Mouse (Mus musculus): ENCODE measurements at regions not wholly inside any gene's neighbourhood (a gene's known extent, or its start where the extent isn't known, plus 50 kb on each side); places are given as distances from the start of the nearest gene placed in this dataset.
"Not testable (repeated sequence)": the region's sequence is repeated elsewhere in the genome, so short reads cannot be mapped to it uniquely, and the experiment has no call there.

DNA sequence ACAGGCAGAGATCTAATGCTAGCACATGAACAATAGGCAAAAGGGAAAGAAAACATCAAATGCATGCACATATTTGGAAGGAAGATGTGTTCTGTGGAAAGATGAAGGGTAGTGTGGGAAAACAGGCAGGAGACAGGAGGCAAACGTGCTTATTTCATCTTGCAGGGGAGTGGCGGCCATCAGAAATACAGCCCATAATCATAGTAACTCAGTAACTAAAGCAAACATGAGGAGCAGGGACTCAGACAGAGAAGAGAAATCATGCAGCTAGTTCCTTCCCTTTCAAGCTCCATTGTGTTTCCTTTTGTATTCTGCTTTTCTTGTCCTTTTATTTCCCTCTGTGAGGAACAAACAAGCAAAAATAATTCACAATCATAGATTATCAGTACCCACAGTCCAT is 557.6 kb upstream of the Ptbp2 start:
- H3K4me3 ChIP-seq (ENCODE audit: control insufficient read depth in 1 of 2, insufficient read depth in 1 of 2, low read depth in 2 of 2, low read length in 2 of 2) = no peak overlapping the region
- no peak overlapping the region for H3K27ac ChIP-seq (ENCODE audit: control insufficient read depth, low read depth, low read length)
- H3K9me3 ChIP-seq (replicated peaks; ENCODE audit: insufficient read depth, low read length) = no peaks in the 10 kb centered on the region

DNA sequence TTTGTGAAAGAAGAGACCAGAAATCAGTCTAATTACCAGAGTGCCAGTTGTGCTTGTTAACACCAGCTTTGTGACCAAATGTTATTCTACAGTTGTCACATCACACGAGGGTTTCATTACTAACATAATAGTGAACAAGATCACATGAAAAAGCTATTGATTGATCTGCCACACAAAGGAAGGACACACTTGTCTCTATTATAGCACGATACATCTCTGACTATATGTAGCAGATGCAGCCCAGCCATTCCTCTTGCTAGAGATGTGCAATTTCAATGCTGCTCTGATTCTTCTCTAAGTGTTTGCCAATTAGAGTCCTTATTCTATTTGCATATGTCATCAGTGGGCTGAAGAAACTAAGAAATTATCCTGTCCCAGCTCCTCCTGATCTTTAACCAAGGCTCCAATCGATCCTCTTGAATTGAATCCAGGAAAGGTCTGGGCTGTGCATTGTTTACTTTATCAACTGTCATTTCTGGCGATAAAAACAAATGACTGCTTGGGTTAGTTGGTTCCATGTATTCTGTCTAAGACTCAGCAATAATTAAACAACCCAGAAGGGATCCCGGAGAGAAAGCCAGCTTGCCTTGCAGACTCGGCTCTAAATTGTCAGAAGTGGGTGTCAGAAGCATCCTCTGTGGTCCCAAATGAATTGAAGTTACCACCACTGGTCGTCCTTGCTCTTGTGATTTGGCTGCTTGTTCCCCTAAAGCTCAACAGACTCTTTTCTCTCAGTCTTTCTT is 551.7 kb upstream of the Ptbp2 start:
- no peak for TF ChIP-seq NELFE (IDR thresholded peaks at IDR 0.05; ENCODE audit: low read depth, low read length)
- TF ChIP-seq ZKSCAN1 (IDR thresholded peaks at IDR 0.05; ENCODE audit: low read depth, low read length) = no peak
- no peak for TF ChIP-seq MYB (IDR thresholded peaks at IDR 0.05; ENCODE audit: low read depth, low read length)
- TF ChIP-seq MAZ (IDR thresholded peaks at IDR 0.05; ENCODE audit: low read depth, low read length) = no peak
- TF ChIP-seq POLR2A (IDR thresholded peaks at IDR 0.05; ENCODE audit: control insufficient read depth in 1 of 2, insufficient read depth in 1 of 2, low read depth in 1 of 2, low read length in 2 of 2, poor library complexity in 1 of 2) = no peak
- no peak for TF ChIP-seq HCFC1 (IDR thresholded peaks at IDR 0.05; ENCODE audit: low read depth, low read length)
- TF ChIP-seq NRF1 (IDR thresholded peaks at IDR 0.05; ENCODE audit: insufficient read depth, low read depth, low read length, poor library complexity, severe bottlenecking) = no peak
- TF ChIP-seq USF1 (IDR thresholded peaks at IDR 0.05; ENCODE audit: low read depth, low read length) = no peak
- TF ChIP-seq MEF2A (IDR thresholded peaks at IDR 0.05; ENCODE audit: extremely low read depth, insufficient replicate concordance, low read depth, low read length, poor library complexity, severe bottlenecking) = no peak
- no peak for TF ChIP-seq ZMIZ1 (IDR thresholded peaks at IDR 0.05; ENCODE audit: low read depth, low read length)
- TF ChIP-seq EP300 (IDR thresholded peaks at IDR 0.05; ENCODE audit: low read depth in 1 of 2, low read length in 2 of 2) = no peak
- no peak for TF ChIP-seq BHLHE40 (IDR thresholded peaks at IDR 0.05; ENCODE audit: borderline replicate concordance, low read depth, low read length)
- no peak for TF ChIP-seq UBTF (IDR thresholded peaks at IDR 0.05; ENCODE audit: borderline replicate concordance, insufficient read depth, low read depth, low read length)
- H3K9me3 ChIP-seq (replicated peaks; ENCODE audit: insufficient read depth, low read length) = no peaks in the 10 kb centered on the region
- no peaks in the 10 kb centered on the region for H3K4me1 ChIP-seq (ENCODE audit: control insufficient read depth in 1 of 2, insufficient read depth in 2 of 2, low read length in 2 of 2)
- H3K9ac ChIP-seq (ENCODE audit: control insufficient read depth, low read depth, low read length, poor library complexity, severe bottlenecking) = no peak overlapping the region
- no peaks in the 10 kb centered on the region for H3K27me3 ChIP-seq (ENCODE audit: control insufficient read depth in 1 of 2, insufficient read depth in 2 of 2, low read length in 2 of 2)
- H3K4me3 ChIP-seq (ENCODE audit: control insufficient read depth in 1 of 2, insufficient read depth in 1 of 2, low read depth in 2 of 2, low read length in 2 of 2) = no peak overlapping the region
- no peak for DNase-seq (ENCODE audit: low read depth, low spot score)
- no peaks in the 10 kb centered on the region for H3K36me3 ChIP-seq (ENCODE audit: control insufficient read depth in 1 of 2, insufficient read depth in 2 of 2, low read length in 2 of 2)
- no peaks in the 10 kb centered on the region for H3K79me2 ChIP-seq (ENCODE audit: control insufficient read depth, insufficient read depth, low read length, poor library complexity)
- H3K27ac ChIP-seq (ENCODE audit: control insufficient read depth, low read depth, low read length) = no peak overlapping the region

More for the DNA sequence above, 557.6 kb upstream of the Ptbp2 start:
- no peaks in the 10 kb centered on the region for H3K36me3 ChIP-seq (ENCODE audit: control insufficient read depth in 1 of 2, insufficient read depth in 2 of 2, low read length in 2 of 2)
- no peaks in the 10 kb centered on the region for H3K79me2 ChIP-seq (ENCODE audit: control insufficient read depth, insufficient read depth, low read length, poor library complexity)
- no peaks in the 10 kb centered on the region for H3K27me3 ChIP-seq (ENCODE audit: control insufficient read depth in 1 of 2, insufficient read depth in 2 of 2, low read length in 2 of 2)
- no peak overlapping the region for H3K9ac ChIP-seq (ENCODE audit: control insufficient read depth, low read depth, low read length, poor library complexity, severe bottlenecking)
- H3K4me1 ChIP-seq (ENCODE audit: control insufficient read depth in 1 of 2, insufficient read depth in 2 of 2, low read length in 2 of 2) = no peaks in the 10 kb centered on the region
- no peak for DNase-seq (ENCODE audit: low read depth, low spot score)
- TF ChIP-seq UBTF (IDR thresholded peaks at IDR 0.05; ENCODE audit: borderline replicate concordance, insufficient read depth, low read depth, low read length) (no peak), TBP (IDR thresholded peaks at IDR 0.05; ENCODE audit: low read depth, low read length) (no peak), GATA1 (IDR thresholded peaks at IDR 0.05; ENCODE audit: low read depth, low read length) (no peak), MAFK (IDR thresholded peaks at IDR 0.05; ENCODE audit: borderline replicate concordance, low read depth, low read length) (no peak), ZC3H11A (IDR thresholded peaks at IDR 0.05; ENCODE audit: low read depth, low read length) (no peak), POLR2A (IDR thresholded peaks at IDR 0.05; ENCODE audit: control insufficient read depth in 1 of 2, insufficient read depth in 1 of 2, low read depth in 1 of 2, low read length in 2 of 2, poor library complexity in 1 of 2) (no peak), NRF1 (IDR thresholded peaks at IDR 0.05; ENCODE audit: insufficient read depth, low read depth, low read length, poor library complexity, severe bottlenecking) (no peak), MEF2A (IDR thresholded peaks at IDR 0.05; ENCODE audit: extremely low read depth, insufficient replicate concordance, low read depth, low read length, poor library complexity, severe bottlenecking) (no peak), EP300 (IDR thresholded peaks at IDR 0.05; ENCODE audit: low read depth in 1 of 2, low read length in 2 of 2) (no peak), RAD21 (IDR thresholded peaks at IDR 0.05; ENCODE audit: low read depth, low read length) (no peak), NELFE (IDR thresholded peaks at IDR 0.05; ENCODE audit: low read depth, low read length) (no peak), USF1 (IDR thresholded peaks at IDR 0.05; ENCODE audit: low read depth, low read length) (no peak), ZNF384 (IDR thresholded peaks at IDR 0.05; ENCODE audit: low read depth, low read length) (no peak), POLR2AphosphoS2 (IDR thresholded peaks at IDR 0.05; ENCODE audit: low read length) (no peak), BHLHE40 (IDR thresholded peaks at IDR 0.05; ENCODE audit: borderline replicate concordance, low read depth, low read length) (no peak), TAL1 (IDR thresholded peaks at IDR 0.05; ENCODE audit: low read length) (no peak), CTCF (IDR thresholded peaks at IDR 0.05 in 2 of 3, conservative IDR thresholded peaks at IDR 0.05 in 1 of 3; ENCODE audit: control insufficient read depth in 1 of 3, insufficient read depth in 1 of 3, low read depth in 2 of 3, low read length in 3 of 3, poor library complexity in 1 of 3, severe bottlenecking in 1 of 3) (no peak)

DNA sequence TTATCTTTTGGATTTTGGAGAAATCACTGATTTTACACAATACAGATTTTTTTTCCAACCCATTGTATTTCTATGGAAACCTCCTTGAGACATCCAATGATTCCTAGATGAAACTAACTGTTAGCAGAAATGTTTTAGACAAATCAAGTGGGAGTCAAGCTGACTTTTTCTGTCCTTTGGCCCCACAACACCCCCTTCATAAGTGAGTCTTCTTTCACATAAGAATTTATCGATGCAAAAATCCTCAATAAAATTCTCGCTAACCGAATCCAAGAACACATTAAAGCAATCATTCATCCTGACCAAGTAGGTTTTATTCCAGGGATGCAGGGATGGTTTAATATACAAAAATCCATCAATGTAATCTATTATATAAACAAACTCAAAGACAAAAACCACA is 522.8 kb upstream of the Ptbp2 start:
- DNase-seq (ENCODE audit: low read depth, low spot score); H3K79me2 ChIP-seq (ENCODE audit: control insufficient read depth, insufficient read depth, low read length, poor library complexity); H3K4me3 ChIP-seq (ENCODE audit: control insufficient read depth in 1 of 2, insufficient read depth in 1 of 2, low read depth in 2 of 2, low read length in 2 of 2); H3K4me1 ChIP-seq (ENCODE audit: control insufficient read depth in 1 of 2, insufficient read depth in 2 of 2, low read length in 2 of 2); H3K36me3 ChIP-seq (ENCODE audit: control insufficient read depth in 1 of 2, insufficient read depth in 2 of 2, low read length in 2 of 2); H3K9ac ChIP-seq (ENCODE audit: control insufficient read depth, low read depth, low read length, poor library complexity, severe bottlenecking); H3K27me3 ChIP-seq (ENCODE audit: control insufficient read depth in 1 of 2, insufficient read depth in 2 of 2, low read length in 2 of 2); H3K9me3 ChIP-seq (replicated peaks; ENCODE audit: insufficient read depth, low read length); H3K27ac ChIP-seq (ENCODE audit: control insufficient read depth, low read depth, low read length): not testable (repeated sequence)

Data from MEL (cell line).